Mouse (Mus musculus) brain, embryonic 18.5 days (tissue): ENCODE results near the gene Phrf1.

Experiments used
- DNase-seq: peaks from one replicate; pipeline ENCODE4 v3.0.0-alpha.2; 2012; ENCODE audit warnings: low read depth, low spot score

Gene Phrf1

GRCm38 (mm10) chr7:141292583-141293388 is 64.2 kb downstream of the Phrf1 start:
- no peak for DNase-seq

GRCm38 (mm10) chr7:141293852-141294471 is 65.4 kb downstream of the Phrf1 start:
- DNase-seq = no peak

- no peak for DNase-seq
Measured at GRCm38 (mm10) chr7:141294479-141294878, 65.9 kb downstream of the Phrf1 start.

GRCm38 (mm10) chr7:141297926-141298650 is 69.5 kb downstream of the Phrf1 start:
- no peak for DNase-seq

- no peak for DNase-seq
Measured at GRCm38 (mm10) chr7:141299175-141299574, 70.6 kb downstream of the Phrf1 start.

GRCm38 (mm10) chr7:141301386-141301785 is 72.8 kb downstream of the Phrf1 start:
- DNase-seq = no peak

- no peak for DNase-seq
Measured at GRCm38 (mm10) chr7:141302702-141303268, 74.2 kb downstream of the Phrf1 start.

GRCm38 (mm10) chr7:141304537-141304936 is 76.0 kb downstream of the Phrf1 start:
- no peak for DNase-seq
